Mouse (Mus musculus) heart, adult 18-20 months (tissue): ENCODE data around the gene 1520401A03Rik. TPM values are rescaled to one million over a fixed set of nuclear protein-coding genes. Genes with fewer than 3 reads are reported as not detected.

Experiments
- DNase-seq, 2 experiments: peaks; one replicate each; pipeline ENCODE4 v3.0.0; 2021 to 2022; ENCODE audit warnings: mixed read lengths in 1 of 2
- total RNA-seq, 2 experiments: library from RNA; stranded (reverse); gene quantifications; 2 replicates each; pipeline ENCODE4 v1.2.3; 2021

1520401A03Rik gene
- total RNA-seq, 2 experiments from 2014 or later: not detected

GRCm38 (mm10) chr17:23700079-23700478 is 22.5 kb downstream of the 1520401A03Rik start:
- peak; percentile 92 to 94 for DNase-seq

- DNase-seq: peak; percentile 66 to 79
These were observed 23.2 kb downstream of the 1520401A03Rik start for GRCm38 (mm10) chr17:23699131-23700077.

DNA sequence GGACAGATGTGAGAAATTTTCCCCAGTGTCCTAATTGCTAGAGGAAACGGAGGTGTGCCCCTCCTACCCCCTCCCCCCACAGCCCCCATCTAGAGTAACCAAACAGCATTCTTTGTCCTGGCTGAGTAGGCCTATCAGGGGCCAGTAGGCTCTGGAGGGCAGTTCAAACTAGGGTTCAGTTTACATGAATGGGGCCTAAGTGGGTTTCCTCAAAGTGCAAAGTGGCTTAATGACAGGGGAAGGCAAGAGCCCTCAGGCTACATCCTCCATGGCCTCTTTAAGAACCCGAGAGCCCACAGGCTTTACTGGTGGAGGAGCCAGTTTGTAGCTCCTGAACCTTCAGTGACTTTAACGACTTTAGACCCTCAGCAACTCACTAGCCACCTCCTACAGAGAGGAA is 26.8 kb downstream of the 1520401A03Rik start:
- no peak for DNase-seq

DNA sequence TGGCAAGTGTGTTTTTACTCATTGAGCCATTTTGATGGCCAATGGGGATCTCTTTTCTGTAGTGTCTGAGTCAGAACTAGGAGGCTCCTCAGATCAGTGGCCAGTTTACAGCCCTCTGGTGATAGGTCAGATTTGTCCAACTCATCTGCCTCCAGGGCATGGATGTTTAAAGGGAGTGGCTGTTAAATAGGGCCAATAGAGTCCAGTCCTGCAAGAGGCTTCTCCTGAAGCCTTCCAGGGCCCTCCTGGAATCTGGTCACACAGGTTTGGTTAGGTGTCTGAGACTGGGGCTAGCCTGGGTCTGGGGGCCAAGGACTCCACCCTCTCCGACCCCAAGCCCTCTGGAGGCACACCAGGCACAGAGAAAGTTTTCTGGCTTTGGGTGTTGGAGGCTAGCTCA is 28.1 kb downstream of the 1520401A03Rik start:
- no peak for DNase-seq

- DNase-seq: no peak
These were observed 38.5 kb downstream of the 1520401A03Rik start, which contains the start of gene Cldn9 for GRCm38 (mm10) chr17:23683856-23684672. Gene Cldn9 (minus strand): TSS chr17:23684026.

DNA sequence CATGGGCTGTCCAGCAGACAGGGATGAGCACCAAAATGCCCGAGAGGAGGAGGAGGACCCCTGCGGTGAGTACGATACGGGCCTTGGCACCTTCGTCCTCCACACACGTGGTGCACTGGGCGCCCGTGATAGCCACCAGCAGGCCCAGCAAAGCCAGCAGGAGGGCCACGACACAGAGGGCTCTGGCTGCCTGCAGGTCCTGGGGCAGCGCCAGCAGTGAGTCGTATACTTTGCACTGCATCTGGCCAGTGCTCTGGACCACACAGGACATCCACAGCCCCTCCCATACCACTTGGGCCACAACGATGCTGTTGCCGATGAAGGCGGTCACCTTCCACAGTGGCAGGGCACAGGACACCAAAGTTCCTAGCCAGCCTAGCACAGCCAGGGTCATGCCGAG is 39.4 kb downstream of the 1520401A03Rik start:
- DNase-seq: no peak

GRCm38 (mm10) chr17:23682530-23682929 is 40.1 kb downstream of the 1520401A03Rik start:
- no peak for DNase-seq

- no peak for DNase-seq
These were observed 40.5 kb downstream of the 1520401A03Rik start for GRCm38 (mm10) chr17:23682092-23682491.

GRCm38 (mm10) chr17:23681086-23681485 is 41.5 kb downstream of the 1520401A03Rik start:
- no peak for DNase-seq

- DNase-seq: no peak
These were observed 42.2 kb downstream of the 1520401A03Rik start for GRCm38 (mm10) chr17:23680336-23680735.

DNA sequence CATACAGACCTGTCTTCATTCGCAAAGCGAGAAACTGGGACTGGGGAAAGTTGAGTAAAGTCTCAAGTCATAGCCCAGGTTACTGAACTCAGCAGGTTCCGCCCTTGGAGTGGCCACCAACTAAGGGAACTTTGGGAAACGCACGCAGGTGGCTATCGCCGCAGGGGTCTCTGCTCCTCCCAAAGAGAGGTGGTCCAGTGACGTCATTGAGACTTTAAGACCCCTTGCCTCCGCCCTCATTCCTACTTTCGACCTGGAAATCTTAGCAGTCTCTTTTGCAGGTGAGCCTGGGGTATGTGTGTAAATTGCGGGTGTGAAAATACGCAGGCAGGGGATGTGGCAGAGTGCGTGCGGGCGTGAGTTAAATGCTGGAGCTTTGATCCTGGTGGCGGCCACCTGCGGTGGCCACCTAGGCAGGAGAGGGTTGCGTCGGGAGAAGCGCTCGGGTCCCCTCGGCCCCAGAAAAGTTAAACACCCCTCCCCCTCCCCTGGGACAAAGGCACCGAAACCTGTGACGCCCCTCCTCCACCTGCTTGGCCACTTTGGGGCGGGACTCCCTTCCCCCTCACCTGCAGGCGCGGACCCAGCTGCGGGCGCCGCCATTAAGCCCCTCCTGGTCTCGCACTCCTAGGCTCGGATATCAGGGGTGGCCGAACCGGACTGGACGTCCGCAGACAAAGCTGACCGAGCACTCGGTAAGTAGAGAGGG is 43.3 kb downstream of the 1520401A03Rik start, which contains the start of gene Cldn6:
Gene Cldn6 (plus strand): TSS at position 123 of the 709 bp plus-strand sequence.
- DNase-seq: no peak

DNA sequence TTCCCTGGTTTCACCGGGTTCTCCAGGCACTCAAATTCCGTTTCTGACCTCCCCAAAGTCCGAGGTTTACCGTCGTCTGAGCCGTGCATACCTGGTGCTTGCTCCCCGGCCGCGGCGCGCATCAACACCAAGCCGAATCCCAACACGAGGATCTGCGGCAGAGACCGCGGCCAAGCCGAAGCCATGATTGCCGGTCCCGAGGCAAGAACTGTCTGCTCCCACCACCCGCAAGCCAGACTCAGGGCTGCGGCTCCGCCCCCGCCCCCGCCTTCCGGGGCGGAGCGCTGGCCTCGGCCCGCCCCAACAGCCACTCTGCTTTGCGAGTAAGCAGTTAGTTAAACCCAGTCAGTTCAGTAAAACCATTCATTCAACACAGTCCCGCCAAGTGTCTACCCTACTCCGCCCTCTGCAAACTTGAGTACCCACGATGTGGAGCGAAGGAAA is 45.3 kb downstream of the 1520401A03Rik start, which contains the start of gene Tnfrsf12a:
Gene Tnfrsf12a (minus strand): TSS at position 233 of the 444 bp plus-strand sequence.
- DNase-seq: peak; percentile 90 to 93

DNA sequence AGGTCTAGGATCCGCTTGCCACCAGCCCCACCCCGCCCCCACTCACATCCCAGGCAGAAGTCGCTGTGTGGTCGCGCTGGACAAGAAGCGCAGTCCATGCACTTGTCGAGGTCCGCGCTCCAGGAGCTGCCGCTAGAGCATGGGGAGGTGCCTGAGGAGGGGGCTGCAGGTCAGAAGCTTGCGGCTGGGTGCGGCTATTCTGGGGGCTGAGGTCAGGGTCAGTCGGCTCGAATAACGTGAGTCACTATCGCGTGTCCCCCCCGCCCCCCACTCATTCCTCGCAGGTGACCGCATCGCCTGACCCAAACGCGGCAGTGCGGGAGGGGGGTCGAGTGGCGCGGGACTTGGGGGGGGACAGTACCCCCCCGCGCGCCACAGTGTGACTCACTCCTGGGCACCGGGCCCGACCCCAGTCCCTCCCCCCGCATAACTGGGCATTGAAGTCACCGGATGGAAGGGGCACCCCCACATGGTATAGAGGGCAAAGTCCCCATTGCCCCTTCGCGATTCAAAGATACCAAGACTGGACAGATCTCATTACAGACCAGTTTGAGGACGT is 46.0 kb downstream of the 1520401A03Rik start:
- peak; percentile 68 to 78 for DNase-seq

DNA sequence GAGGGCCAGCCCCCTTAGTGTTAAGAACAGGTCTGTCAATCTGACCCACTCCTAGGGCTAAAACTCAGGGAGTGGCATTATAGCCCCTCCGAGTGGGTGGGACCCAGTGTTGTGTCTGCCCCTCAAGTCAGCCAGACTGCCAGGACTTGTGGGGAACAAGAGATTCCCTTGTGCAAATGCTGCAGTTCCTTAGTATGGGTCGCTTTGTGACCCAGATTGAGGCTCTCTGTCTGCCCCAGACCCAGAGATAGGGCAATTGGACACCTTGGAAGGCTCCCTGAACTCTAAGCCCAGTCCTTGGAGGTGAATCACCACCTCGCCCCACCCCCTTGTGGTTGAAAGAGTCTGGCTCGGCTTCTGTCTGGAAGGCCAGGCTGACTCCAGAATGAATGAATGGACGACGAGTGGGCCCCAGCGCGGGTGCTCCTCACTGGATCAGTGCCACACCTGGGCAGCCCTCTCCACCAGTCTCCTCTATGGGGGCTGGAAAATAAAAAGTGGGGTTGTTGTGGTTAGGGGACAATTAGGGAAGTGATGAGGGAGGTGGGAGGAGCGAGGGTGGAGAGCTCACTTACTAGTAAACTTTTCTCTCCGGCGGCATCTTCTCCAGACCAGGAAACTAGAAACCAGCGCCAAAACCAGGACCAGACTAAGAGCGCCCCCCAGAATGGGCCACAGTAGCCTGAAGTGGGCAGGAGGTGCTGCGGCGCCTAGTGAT is 46.9 kb downstream of the 1520401A03Rik start:
- DNase-seq: peak; percentile 62 to 73

- peak; percentile 76 for DNase-seq
These were observed 47.5 kb downstream of the 1520401A03Rik start for GRCm38 (mm10) chr17:23675127-23675526.

GRCm38 (mm10) chr17:23674271-23674952 is 48.2 kb downstream of the 1520401A03Rik start:
- DNase-seq: peak; percentile 64

GRCm38 (mm10) chr17:23673424-23674073 is 49.0 kb downstream of the 1520401A03Rik start, which contains the start of the genes Hcfc1r1 and Thoc6:
Gene Hcfc1r1 (plus strand): TSS chr17:23673596.
Gene Thoc6 (minus strand): TSS chr17:23673882.
- DNase-seq: peak; percentile 95 to 96

DNA sequence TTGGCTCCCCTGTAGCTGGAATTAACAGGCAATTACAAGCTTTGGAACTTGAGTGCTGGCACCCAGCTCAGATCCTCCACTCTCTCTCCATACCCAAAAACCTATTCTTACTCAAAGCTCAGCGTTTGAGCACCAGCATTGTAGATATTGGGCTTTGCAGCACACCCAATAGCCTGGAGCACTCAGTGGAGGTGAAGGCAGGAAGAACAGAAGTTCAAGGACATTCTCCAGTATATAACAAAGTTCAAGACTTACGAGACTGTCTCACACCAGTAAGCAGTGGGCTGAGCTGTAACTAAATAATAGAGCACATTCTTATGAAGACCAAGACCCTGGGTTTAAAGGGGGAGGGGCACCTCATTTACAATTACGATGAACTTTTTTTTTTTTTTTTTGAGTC is 49.8 kb downstream of the 1520401A03Rik start:
- DNase-seq: no peak

GRCm38 (mm10) chr17:23671519-23671918 is 51.1 kb downstream of the 1520401A03Rik start:
- DNase-seq: no peak
